ENCODE assay signal across 19 mouse cellular contexts in genomic region chr16:33672188-33672587, GRCm38 (mm10). TPM values are rescaled to one million over a fixed set of nuclear protein-coding genes. Genes with fewer than 3 reads are reported as not detected.
A peak's percentile ranks its signal among the peaks of the same experiment; 100 is the strongest.
DNase-seq lines count a peak whose midpoint lies in the region; ATAC-seq and TF ChIP-seq lines count a peak whose summit lies in the region.
"Had no signal": no experiment of that assay in that cellular context is flagged by ENCODE, and none has a peak within 500 bp of the region (broad histone marks: within the 10 kb centered on the region; RNA-seq: fewer than 3 reads in every experiment).

No protein-coding gene starts in this region.

- POLR2A ChIA-PET in Patski (lab: Charles Lee) = no interaction called here

- H3K27me3 ChIP-seq in Patski = no peaks in the 10 kb centered on the region
- H3K27me3 ChIP-seq: embryonic facial prominence, embryonic 13.5 days; forebrain, embryonic 12.5 days; heart, embryonic 12.5 days; hindbrain, embryonic 13.5 days had no signal

- no peak overlapping the region for H3K4me3 ChIP-seq in layer of hippocampus, adult 2 months
- H3K4me3 ChIP-seq: embryonic facial prominence, embryonic 13.5 days; forebrain, embryonic 12.5 days; heart, embryonic 12.5 days; hindbrain, embryonic 13.5 days had no signal

- peak; percentile 51 for TF ChIP-seq CTCF in layer of hippocampus, adult 2 months (conservative IDR thresholded peaks at IDR 0.05)
- peak; percentile 24 for TF ChIP-seq CTCF in Patski (IDR thresholded peaks at IDR 0.05)

- ATAC-seq in Patski = no peak
- ATAC-seq in megakaryocyte-erythroid progenitor cell, adult 5-6 weeks (replicated peaks; ENCODE audit: low FRiP score, low TSS enrichment, poor library complexity, severe bottlenecking) = no peak
- ATAC-seq: forebrain, postnatal 0 days; intestine, embryonic 16.5 days had no signal

- no peak overlapping the region for H3K27ac ChIP-seq in layer of hippocampus, adult 2 months
- H3K27ac ChIP-seq: embryonic facial prominence, embryonic 13.5 days; forebrain, embryonic 12.5 days; hindbrain, embryonic 13.5 days had no signal

- CTCF ChIA-PET in Patski (lab: Charles Lee) = interaction anchor here (1.6 kb wide), 1 partner anchor 9 kb away, joined by 4 read pairs; no protein-coding TSS in a partner anchor

- in situ Hi-C loops in Patski (cut with MboI; ENCODE audit: low pct_unique_long_range_greater_than_20kb) = no loop called here

- DNase-seq in heart, adult 11 months = peak; percentile 86
- no peak for DNase-seq in heart, adult 8-10 months (ENCODE audit: low spot score)
- no peak for DNase-seq in layer of hippocampus, adult 2 months (ENCODE audit: low spot score in 2 of 2)
- DNase-seq in layer of hippocampus, postnatal 10 days (ENCODE audit: low spot score in 2 of 2) = no peak
- peak; percentile 26 for DNase-seq in testis, postnatal 10 days (ENCODE audit: low spot score)
- DNase-seq in testis, postnatal 14 days (ENCODE audit: low spot score) = no peak
- DNase-seq in Patski (ENCODE audit: low read depth, low spot score) = no peak
- DNase-seq: adrenal gland, postnatal 10 days; cerebellum, adult 11 months; cerebellum, postnatal 36 days; forebrain, postnatal 0 days; gastrocnemius, postnatal 36 days; heart, adult 18-20 months had no signal

RNA-seq across cellular contexts. Expression of gene Heg1, which starts 12.0 kb away (rescaled TPM):
- total RNA-seq in heart, adult 8-10 months (2022) = 100 to 1,000 TPM; 122 to 159 (median 140) TPM
- 10 to 100 TPM; 24.6 to 28.8 TPM for total RNA-seq in layer of hippocampus, adult 2 months (2021)
- total RNA-seq in layer of hippocampus, postnatal 10 days (2021) = 10 to 100 TPM; 31.9 to 32.4 TPM
- polyA plus RNA-seq in Patski (2021) = 39.4 TPM
- 54.2 and 70.0 TPM in 2 replicates for total RNA-seq in megakaryocyte-erythroid progenitor cell, adult 5-6 weeks (2014; fragmentation: Nextera tagmentation)
- total RNA-seq in megakaryocyte-erythroid progenitor cell, adult 5-6 weeks (2017) = 88.3 and 91.5 TPM in 2 replicates

Comparison
In these comparisons a context has a peak if more than half of its experiments do, and no peak if none do; other contexts are left out.
1. DNase-seq: peak in heart, adult 11 months (single experiment) and testis, postnatal 10 days (single experiment); none in heart, adult 8-10 months (single experiment), layer of hippocampus, adult 2 months (0 of 2), layer of hippocampus, postnatal 10 days (0 of 2), testis, postnatal 14 days (single experiment) and Patski (single experiment).